Mouse (Mus musculus): ENCODE measurements around the gene Btnl10.
"Not testable (repeated sequence)": the region's sequence is repeated elsewhere in the genome, so short reads cannot be mapped to it uniquely, and the experiment has no call there.

The Btnl10 gene

DNA sequence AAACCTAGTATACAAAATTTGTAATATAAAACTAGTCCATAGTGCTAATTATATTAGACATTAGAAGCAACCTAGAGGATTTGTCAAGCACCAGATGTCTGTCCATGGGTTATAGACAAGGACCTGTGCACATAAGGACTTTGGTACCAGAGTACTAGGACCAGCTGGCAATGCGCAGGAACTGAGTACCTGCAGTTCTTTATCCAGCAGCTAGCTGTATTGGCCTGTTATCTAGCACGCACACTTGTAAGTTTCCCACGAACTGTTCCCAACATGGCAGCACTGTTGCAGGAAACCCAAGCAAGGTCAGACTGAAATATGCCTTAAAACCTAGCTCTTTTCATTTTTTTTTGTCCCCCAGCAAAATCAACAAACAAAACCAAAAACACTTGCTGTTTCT is 12.5 kb downstream of the Btnl10 start:
- intact Hi-C loops (cut with DNase I): no loop called here

DNA sequence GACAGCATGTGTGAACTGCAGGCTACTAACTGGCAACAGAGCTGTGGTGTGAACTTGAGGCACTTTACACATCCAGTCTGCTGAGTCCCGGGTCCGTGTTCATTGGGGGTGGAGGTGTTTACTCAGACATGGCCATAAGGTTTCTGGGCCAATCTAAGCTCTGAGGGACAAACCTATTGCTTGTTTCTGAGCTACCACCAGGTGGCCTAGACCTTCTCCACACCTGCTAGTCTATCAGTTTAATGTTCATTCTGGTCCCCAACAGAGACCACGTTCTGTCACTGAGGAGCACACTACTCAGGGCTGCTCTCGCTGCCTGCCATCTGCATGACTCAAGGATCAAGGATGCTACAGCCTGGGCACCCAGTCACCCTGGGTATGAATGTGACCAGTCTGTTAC is 13.9 kb downstream of the Btnl10 start:
- intact Hi-C loops (cut with DNase I): no loop called here

DNA sequence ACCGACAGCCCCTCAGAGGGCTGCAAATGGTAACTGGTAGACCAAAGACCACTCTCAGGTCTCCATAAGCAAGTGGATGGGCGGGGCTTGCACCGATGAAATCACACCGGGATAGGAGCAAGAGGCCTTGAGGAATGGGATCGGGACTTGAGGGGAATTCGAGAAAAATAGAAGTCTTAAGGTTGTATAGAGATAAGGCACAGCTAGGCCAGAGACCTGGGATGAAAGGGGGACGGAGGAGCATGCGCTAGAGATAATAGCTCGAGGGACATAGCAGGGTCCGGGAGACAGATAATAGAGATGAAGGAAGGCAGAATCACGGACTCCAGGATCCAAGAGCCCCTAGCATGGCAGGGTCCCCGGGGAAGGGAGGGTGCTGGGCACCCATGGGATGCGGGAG is 20.2 kb downstream of the Btnl10 start:
- intact Hi-C loops (cut with DNase I): no loop called here

DNA sequence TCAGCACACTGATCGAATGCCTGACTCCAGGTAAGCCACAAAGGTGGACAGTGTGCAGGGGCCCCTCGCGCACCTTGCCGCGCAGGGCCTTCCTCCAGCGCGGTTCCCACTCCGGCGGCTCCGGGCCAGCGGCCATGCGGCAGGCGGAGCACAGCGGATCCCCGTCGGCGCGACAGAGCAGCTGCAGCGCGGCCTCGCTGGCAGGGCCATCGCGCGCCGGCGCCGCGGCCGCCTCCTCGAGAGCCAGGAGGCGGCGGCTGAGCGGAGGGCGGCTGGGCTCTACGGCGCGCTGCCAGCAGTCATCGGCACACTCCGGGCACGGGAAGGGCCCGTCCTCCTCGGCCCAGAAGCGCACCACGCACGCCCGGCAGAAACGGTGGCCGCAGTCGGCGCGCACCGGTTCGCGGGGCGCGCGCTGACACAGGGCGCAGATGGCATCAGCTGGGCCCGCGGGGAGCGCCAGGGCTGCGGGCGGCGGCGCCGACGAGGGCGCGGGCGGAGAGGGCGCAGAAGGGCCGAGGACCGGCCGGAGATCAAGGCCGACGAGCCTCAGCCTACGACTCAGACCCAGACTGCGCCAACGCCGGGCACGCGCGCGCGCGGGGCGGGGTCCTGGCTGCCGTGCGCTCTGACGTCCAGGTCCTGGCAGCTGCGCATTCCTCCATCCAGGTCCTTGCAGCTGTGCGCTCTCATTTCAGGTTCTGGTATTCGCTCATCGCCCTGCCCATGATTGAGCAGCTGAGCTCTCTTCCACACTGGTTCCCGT is 20.8 kb downstream of the Btnl10 start, which contains the start of gene Rnf187:
Gene Rnf187, minus strand, starts transcription at position 595 of the 766 bp plus-strand sequence.
- intact Hi-C loops (cut with DNase I): no loop called here

DNA sequence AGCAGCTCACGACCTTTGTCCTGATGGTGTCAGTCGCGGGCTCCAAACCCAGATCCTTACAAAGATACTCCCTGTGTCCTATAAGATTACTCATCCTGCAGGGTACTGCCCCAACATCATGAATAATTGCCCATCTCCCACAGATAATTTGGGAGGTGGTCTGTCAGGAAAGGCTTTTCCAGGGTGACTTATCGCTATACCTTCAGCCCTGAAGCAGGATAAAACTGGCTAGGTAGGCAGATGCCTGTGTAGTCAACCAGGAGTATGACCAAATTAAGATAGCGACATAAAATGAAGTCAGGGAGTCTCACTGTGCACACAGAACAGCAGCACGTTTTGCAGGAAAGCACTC is 21.4 kb downstream of the Btnl10 start:
- intact Hi-C loops (cut with DNase I): no loop called here

DNA sequence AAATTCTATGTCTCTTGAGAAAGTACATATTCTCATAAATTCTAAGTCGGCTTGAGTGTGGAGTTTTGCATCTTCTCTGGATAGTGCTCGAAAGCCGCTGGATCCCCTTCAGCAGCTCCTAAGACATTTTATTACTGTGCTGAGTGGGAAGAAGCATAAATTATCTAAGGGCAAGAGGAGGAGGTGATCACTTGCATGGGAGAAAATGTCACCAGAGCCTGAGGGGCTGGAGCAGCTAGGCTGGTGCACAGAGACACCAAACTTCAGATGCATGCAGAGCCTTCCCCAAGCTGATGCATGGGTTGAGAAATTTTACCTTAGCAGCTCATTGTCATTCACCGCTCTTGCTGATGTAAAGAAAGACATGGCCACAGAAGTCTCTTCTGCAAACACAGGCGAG is 26.4 kb downstream of the Btnl10 start:
- intact Hi-C loops (cut with DNase I): no loop called here

DNA sequence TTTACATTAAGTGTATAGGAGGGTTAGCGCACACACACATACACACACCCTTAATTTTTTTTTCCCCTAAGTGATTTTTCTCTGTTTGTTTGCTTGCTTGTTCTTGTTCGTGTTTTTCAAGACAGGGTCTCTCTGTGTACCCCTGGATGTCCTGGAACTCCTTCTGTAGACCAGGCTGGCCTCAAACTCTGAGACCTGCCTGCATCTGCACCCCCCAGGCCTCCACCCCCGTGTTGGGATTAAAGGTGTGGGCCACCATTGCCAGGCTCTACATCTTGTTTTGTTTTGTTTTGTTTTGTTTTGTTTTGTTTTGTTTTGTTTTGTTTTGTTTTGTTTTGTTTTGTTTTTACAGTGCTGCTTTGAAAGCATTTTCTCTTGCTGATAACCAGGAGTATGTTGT is 29.6 kb downstream of the Btnl10 start:
- intact Hi-C loops (cut with DNase I): no loop called here

DNA sequence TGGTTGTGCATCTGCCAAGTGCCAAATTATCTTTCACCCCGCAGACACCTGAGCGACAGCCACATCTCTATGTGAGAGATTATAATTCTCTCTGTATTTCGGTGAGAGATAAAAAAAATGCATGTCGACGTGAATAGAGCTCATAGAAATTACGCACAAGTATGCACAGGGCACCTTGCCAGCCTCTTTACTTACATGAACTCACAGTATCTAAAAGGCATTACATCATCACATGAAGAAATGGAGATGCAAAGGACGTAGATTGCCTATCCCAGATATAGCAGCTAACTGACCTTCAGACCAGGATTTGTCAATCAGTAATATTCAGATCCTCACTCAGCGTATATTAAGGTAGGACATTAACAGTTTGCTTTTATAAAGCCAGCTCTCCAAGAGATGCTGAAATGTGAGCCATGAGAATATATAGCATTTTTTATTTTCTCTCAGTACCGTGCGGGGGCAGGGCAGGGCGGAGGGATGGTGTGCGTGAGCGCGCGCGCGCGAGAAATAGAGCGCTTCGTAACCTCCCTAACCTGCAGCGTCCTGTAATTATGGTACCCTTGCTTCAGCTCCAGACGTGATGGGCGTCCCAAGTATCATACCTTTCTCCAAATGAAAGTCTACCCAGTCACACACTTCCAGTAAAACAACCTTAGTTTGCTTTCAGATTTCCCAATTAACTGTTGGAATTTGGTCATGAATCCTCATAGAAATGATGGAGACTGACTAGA is 30.3 kb downstream of the Btnl10 start:
- intact Hi-C loops (cut with DNase I): no loop called here

DNA sequence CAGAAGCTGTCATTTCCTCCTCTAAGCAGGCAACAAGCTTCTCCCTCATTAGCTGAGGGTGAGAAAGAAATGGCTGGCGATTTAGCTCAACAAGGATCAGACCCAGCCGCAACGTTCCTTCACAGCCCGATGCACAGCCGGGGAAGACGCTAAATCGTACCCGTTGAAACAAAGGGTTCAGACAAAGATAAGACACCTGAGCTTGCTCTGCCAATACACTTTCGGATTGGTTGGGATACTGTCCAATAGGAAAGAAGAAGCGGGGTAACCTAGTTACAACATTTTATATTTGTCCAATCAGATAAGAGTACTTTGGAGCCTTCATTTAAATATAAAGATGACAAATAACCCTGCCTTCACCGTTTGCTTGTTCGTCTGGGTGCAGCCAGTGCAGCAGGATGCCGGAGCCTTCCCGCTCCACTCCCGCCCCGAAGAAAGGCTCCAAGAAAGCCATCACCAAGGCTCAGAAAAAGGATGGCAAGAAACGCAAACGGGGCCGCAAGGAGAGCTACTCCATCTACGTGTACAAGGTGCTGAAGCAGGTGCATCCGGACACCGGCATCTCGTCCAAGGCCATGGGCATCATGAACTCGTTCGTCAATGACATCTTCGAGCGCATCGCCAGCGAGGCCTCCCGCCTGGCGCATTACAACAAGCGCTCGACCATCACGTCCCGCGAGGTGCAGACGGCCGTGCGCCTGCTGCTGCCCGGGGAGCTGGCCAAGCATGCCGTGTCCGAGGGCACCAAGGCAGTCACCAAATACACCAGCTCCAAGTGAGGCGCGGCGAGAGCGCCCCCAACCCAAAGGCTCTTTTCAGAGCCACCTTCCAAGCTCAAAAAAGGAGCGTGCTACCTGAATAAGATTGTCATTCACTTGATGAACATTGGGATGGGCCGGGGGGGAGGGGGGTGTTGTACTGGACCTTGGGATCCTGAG is 31.1 kb downstream of the Btnl10 start, which contains the start of gene Hist3h2ba:
Gene Hist3h2ba, plus strand, starts transcription at position 379 of the 938 bp plus-strand sequence.
- intact Hi-C loops (cut with DNase I): no loop called here

DNA sequence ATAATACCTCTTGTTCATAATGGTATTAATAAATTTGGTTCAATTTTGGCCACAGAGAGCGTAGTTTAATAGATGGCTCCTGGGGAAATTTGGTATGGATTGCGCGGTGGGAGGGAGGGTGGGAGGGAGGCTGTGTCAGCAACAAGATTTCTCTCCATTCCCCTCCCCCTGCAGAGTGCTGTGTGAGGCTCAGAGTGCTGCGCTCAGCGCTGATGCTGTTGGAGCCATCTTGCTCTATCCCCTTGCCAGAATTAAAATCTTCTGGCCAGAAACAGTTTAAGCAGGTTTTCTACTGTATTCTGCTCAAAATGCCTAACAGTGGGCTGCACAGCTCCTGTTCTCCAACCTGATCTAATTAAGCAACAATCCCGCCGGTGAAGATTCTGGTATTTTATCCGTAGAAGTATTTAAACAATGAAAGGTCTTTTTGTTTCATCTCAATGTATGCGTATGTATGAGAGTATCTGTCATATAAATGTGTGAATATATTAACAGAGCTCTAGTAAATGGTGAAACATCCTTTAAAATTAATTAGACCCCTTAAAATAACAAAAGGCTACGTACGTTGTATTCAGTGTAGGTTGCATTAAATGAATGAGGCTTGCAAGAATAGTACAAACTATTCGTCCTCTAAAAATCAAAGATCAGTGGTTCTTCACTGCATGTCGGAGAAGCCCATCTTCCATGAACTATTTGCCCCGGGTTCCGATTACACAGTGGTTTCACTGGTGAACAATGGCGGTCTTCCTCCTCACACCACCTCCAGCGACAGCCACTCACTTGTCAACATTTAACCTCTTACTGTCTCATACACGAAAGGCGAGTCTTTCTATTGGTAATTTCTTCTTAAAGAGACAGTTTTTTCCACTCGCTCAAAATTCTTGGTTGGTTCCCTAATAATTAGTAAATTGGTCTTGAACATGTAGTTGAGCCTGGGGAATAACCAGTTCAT is 32.0 kb downstream of the Btnl10 start:
- intact Hi-C loops (cut with DNase I): no loop called here

DNA sequence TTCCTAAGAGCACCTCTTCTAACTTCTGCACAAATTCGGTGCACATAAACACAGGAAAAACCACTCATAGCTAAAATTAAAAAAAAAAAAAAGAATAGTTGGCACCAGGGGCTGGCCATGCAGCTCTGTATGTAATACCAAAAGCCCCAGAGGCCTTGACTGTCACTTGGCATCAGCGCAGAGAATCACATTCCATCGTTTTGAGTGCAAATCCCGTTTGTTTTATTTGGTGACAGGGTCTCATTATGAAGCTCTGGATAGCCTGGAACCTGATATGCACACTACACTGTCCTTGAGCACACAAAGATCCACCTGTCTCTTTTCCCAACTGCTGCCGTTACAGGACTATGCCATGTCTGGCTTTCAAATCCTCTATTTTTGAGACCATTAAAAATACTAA is 33.5 kb downstream of the Btnl10 start:
- intact Hi-C loops (cut with DNase I): no loop called here

DNA sequence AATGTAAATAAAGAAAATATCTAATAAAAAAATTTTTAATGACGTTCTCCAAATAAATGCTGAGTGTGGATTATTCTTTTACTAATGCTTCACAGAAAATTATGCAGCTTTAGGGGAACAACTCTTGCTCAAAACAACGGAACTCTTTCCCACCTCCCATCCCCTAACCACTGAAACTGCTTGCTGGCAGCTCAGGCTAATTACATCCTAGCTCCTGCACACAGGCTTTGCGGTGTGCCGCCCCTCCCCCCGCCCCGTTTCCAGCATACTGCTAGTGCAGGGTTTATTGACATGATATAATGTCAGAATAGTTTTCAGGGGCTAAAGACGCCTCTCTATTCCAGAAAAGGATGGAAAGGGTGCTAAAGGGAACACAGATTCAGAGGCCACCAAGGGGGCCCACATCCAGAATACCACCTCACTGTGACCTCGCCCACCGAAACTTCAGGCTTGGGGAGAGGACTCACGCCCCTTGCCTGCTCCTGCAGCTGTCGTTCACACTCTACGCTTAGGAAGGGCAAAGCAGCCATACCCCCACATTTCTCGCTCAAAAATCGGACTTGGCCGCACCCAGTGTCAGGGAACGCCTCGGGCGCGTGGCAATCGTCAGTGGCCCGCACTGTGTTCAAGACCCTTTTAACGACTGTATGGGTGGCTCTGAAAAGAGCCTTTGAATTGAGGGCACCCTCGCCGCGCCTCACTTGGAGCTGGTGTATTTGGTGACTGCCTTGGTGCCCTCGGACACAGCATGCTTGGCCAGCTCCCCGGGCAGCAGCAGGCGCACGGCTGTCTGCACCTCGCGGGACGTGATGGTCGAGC is 35.9 kb downstream of the Btnl10 start:
- intact Hi-C loops (cut with DNase I): no loop called here

DNA sequence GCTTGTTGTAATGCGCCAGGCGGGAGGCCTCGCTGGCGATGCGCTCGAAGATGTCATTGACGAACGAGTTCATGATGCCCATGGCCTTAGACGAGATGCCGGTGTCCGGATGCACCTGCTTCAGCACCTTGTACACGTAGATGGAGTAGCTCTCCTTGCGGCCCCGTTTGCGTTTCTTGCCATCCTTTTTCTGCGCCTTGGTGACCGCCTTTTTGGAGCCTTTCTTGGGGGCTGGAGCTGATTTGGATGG is 36.4 kb downstream of the Btnl10 start:
- intact Hi-C loops (cut with DNase I): not testable (repeated sequence)

DNA sequence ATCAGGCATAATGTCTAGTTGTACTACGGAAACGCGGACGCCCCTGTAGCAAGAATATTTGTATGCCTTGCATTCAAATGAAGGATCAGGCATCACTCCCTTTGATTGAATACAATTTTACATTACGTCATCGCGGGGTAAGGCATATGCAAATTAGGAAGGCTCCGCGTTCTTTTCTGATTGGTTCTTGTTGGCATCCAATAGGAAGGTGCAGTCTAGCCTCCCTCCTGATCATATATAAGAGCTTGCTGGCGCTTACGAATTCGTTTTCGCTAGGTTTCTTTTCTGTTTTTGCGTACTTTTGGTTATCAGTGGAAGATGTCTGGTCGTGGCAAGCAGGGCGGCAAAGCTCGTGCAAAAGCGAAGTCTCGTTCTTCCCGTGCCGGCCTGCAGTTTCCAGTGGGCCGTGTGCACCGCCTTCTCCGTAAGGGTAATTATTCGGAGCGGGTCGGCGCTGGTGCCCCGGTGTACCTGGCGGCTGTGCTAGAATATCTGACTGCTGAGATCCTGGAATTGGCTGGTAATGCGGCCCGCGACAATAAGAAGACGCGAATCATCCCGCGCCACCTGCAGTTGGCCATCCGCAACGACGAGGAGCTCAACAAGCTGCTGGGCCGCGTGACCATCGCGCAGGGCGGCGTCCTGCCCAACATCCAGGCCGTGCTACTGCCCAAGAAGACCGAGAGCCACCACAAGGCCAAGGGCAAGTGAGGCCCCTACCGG is 36.9 kb downstream of the Btnl10 start, which contains the start of the genes Hist3h2a and Trim17:
Gene Hist3h2a, plus strand, starts transcription at position 266 of the 723 bp plus-strand sequence.
Gene Trim17, plus strand, starts transcription at position 266 of the 723 bp plus-strand sequence.
- intact Hi-C loops (cut with DNase I): no loop called here

DNA sequence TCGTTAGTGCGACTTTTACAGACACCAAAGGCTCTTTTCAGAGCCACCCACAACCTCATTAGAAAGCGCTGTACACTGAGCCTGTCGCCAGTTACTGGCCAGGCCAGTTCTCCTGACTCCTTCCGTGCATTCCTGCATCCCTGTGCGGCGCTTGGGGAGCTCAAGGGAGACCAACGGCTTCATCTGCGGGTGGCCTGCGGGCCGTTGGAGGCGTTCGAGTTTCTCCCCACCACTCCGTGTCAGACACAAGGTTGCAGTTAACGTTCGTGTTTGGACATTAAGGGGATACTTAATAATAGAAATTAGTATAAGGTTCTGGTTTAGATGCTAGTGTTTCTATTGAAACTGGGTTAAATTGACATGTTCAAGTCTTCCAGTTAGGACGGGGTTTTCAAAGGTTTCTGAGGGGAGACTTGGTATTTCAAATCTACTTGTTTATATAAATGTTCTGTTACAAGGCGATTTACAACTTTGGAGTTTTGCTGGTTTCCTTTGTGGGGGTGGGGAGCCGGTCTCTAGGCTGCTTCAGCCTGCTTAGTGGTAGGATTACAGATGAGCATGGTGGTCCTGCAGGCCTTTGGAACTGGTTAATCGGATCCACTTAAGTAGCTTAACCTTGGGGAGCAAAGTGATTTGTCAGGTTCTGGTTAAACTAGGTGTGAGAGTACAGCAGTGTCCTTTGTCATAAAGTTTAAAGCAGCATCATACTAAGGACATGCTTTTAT is 37.6 kb downstream of the Btnl10 start:
- intact Hi-C loops (cut with DNase I): no loop called here

DNA sequence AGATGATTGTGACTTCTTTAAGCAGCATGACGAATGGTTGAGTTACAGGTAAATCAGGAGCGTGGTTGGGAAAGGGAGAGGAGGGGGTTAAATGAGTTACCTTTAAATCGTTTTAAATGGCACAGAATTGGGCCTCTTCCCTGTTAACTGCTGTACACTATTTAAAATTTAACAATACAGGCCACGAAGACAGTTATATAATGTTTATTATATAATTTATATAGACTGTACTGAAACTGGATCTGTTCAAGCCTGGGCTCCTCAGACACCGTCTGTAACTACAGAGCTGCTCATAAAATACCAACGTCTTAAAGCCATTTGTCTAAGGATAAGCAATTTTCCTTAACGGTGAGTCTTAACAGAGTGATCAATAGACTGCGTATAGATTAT is 38.2 kb downstream of the Btnl10 start:
- intact Hi-C loops (cut with DNase I): no loop called here

DNA sequence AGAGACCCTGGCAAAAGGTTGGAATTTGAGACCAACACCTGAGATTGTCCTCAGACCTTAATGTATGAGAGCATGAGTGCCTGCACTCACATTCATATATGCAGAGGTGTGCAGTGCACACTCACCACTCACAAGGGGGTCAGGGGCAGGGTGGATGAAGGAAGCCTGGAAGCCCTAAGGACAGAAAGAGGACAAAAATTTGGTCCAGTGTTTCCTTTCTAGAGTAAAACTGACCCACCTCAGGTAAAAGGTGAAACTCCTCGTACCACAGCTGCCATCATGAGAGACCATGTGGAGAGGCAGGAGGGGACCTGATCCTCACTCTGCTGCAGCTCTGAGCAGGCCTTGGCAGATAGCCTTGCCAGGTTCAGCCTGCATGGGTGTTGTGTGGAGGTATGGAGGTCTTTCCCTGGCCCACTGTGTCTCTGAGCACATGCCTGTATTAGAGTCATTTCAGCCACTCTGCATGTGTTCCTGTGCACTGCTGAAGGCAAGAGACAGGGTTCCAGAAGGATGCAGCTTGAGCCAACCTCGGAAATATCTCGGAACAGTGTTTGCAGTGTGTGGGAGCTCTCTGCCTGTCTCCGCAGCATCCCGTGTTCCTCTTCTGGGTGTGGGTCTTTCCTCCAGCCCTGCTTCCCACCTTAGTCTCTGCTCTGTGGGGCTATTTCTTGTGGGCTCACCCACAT is 39.7 kb downstream of the Btnl10 start:
- intact Hi-C loops (cut with DNase I): no loop called here

DNA sequence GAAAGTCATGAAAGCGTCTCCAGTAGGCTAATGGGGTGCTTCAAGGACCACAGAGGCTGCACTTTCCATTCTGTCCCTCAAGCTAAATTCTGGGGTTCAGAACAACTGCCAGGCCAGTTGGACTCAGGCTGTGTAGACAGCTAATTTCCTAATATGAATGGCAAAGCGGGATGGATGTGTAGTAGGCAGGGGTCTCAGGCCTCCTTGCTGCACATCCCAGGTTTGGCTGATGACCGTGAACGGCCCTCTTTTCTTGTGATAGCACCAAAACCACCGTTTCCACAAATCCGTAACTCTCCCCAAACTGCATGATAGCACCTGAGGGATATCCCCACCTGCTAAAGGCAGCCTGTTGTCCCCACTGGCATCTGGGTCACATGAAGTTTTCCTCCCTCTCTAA is 40.8 kb downstream of the Btnl10 start:
- intact Hi-C loops (cut with DNase I): no loop called here
